Mouse (Mus musculus) myocyte (in vitro differentiated cells): Measurements from ENCODE around the gene Nab2. TPM values are rescaled to one million over a fixed set of nuclear protein-coding genes. Genes with fewer than 3 reads are reported as not detected.

Experiments
- H3K27me3 ChIP-seq: one replicate; pipeline ENCODE4 v1.6.1; 2011; ENCODE audit not compliant: control insufficient read depth, insufficient read depth, insufficient read length
- H3K36me3 ChIP-seq: one replicate; pipeline ENCODE4 v1.6.1; 2011; ENCODE audit not compliant: control insufficient read depth, insufficient read depth
- H3K4me2 ChIP-seq: one replicate; pipeline ENCODE4 v1.6.1; 2011; ENCODE audit warnings: low read depth, control low read depth
- H3K4me3 ChIP-seq: one replicate; pipeline ENCODE4 v1.5.1; 2011; ENCODE audit warnings: mild to moderate bottlenecking, control low read depth, moderate library complexity
- H3K79me2 ChIP-seq: one replicate; pipeline ENCODE4 v1.6.1; 2011; ENCODE audit not compliant: control insufficient read depth, insufficient read depth
- H3ac ChIP-seq: one replicate; pipeline ENCODE4 v1.6.1; 2011; ENCODE audit not compliant: control insufficient read depth, insufficient read length
- CEBPB ChIP-seq: IDR thresholded peaks from 2 replicates; pipeline ENCODE4 v1.6.1; 2011; ENCODE audit warnings: mild to moderate bottlenecking, moderate library complexity; ENCODE audit not compliant: poor library complexity, insufficient read depth, severe bottlenecking
- E2F4 ChIP-seq: IDR thresholded peaks from one replicate; pipeline ENCODE4 v1.6.1; 2011; ENCODE audit warnings: mild to moderate bottlenecking, control low read depth, moderate library complexity; ENCODE audit not compliant: insufficient read depth
- MAX ChIP-seq: IDR thresholded peaks from one replicate; pipeline ENCODE4 v1.6.1; 2011; ENCODE audit warnings: low read depth, mild to moderate bottlenecking, control low read depth
- MYOD1 ChIP-seq, 3 experiments: IDR thresholded peaks; one replicate each; pipeline ENCODE4 v1.6.1; 2011; ENCODE audit warnings: control low read depth in 2 of 3, low read depth in 2 of 3, mild to moderate bottlenecking in 2 of 3, moderate library complexity in 1 of 3; ENCODE audit not compliant: insufficient read length in 2 of 3, control insufficient read depth in 1 of 3
- MYOG ChIP-seq, 3 experiments: IDR thresholded peaks; one replicate each; pipeline ENCODE4 v1.6.1; 2011; ENCODE audit warnings: control low read depth in 2 of 3, low read depth in 2 of 3, mild to moderate bottlenecking in 2 of 3; ENCODE audit not compliant: insufficient read length in 2 of 3, control insufficient read depth in 1 of 3, insufficient read depth in 1 of 3
- POLR2A ChIP-seq: IDR thresholded peaks from one replicate; pipeline ENCODE4 v1.6.1; 2011; ENCODE audit warnings: low read depth, mild to moderate bottlenecking, control low read depth, moderate library complexity; ENCODE audit not compliant: insufficient read length
- POLR2AphosphoS2 ChIP-seq: IDR thresholded peaks from one replicate; pipeline ENCODE4 v1.6.1; 2011; ENCODE audit warnings: low read depth, control low read depth; ENCODE audit not compliant: insufficient read length
- REST ChIP-seq: IDR thresholded peaks from one replicate; pipeline ENCODE4 v1.6.1; 2011; ENCODE audit warnings: mild to moderate bottlenecking, control low read depth, moderate library complexity; ENCODE audit not compliant: insufficient read depth, insufficient read length
- SRF ChIP-seq: IDR thresholded peaks from one replicate; pipeline ENCODE4 v1.6.1; 2011; ENCODE audit warnings: low read depth; ENCODE audit not compliant: control insufficient read depth, insufficient read length
- TCF12 ChIP-seq: IDR thresholded peaks from one replicate; pipeline ENCODE4 v1.6.1; 2011; ENCODE audit warnings: mild to moderate bottlenecking, control low read depth; ENCODE audit not compliant: poor library complexity, insufficient read depth, severe bottlenecking
- TCF3 ChIP-seq: IDR thresholded peaks from one replicate; pipeline ENCODE4 v1.6.1; 2011; ENCODE audit warnings: low read depth, control low read depth; ENCODE audit not compliant: insufficient read length
- USF1 ChIP-seq: IDR thresholded peaks from one replicate; pipeline ENCODE4 v1.6.1; 2011; ENCODE audit warnings: low read depth, mild to moderate bottlenecking, control low read depth, moderate library complexity
- polyA plus RNA-seq: library from polyadenylated mRNA; unstranded; fragments of >200 nt; fragmentation: generic; extraction: Trizol; gene quantifications from one replicate; pipeline ENCODE4 v1.2.1, GENCODE M21; 2012; ENCODE audit warnings: missing spikeins

Gene Nab2
- polyA plus RNA-seq, 1 experiment, result 68.7 TPM

GRCm38 (mm10) chr10:127615591-127615990 lies 52.8 kb downstream of the Nab2 start:
- H3ac ChIP-seq, result no peak overlapping the region
- H3K36me3 ChIP-seq, result peaks cover 16% of the 10 kb centered on the region
- H3K27me3 ChIP-seq, result no peaks in the 10 kb centered on the region
- TF ChIP-seq REST, result no peak
- TF ChIP-seq MYOD1 (IDR thresholded peaks at IDR 0.05; ENCODE audit: control insufficient read depth in 1 of 3, insufficient read length in 2 of 3, low read depth in 2 of 3), result no peak
- peak; percentile 30 for TF ChIP-seq POLR2A
- TF ChIP-seq MYOG (IDR thresholded peaks at IDR 0.05; ENCODE audit: control insufficient read depth in 1 of 3, insufficient read depth in 1 of 3, insufficient read length in 2 of 3, low read depth in 2 of 3), result peak in 1 of 3 experiments; percentile 35
- no peak for TF ChIP-seq TCF3
- peak; percentile 50 for TF ChIP-seq POLR2AphosphoS2
- TF ChIP-seq E2F4, result no peak
- H3K4me2 ChIP-seq, result peak overlapping the region; percentile 94
- peaks cover 74% of the 10 kb centered on the region for H3K79me2 ChIP-seq
- H3K4me3 ChIP-seq, result peak overlapping the region; percentile 85

- H3K27me3 ChIP-seq, result no peaks in the 10 kb centered on the region
- peak overlapping the region; percentile 85 for H3K4me3 ChIP-seq
- H3K36me3 ChIP-seq, result peaks cover 19% of the 10 kb centered on the region
- H3K4me2 ChIP-seq, result peak overlapping the region; percentile 94
- no peak overlapping the region for H3ac ChIP-seq
- TF ChIP-seq TCF12 (no peak), MAX (no peak), E2F4 (no peak), MYOD1 (IDR thresholded peaks at IDR 0.05; ENCODE audit: control insufficient read depth in 1 of 3, insufficient read length in 2 of 3, low read depth in 2 of 3) (no peak), TCF3 (no peak), SRF (no peak), POLR2AphosphoS2 (no peak), MYOG (IDR thresholded peaks at IDR 0.05; ENCODE audit: control insufficient read depth in 1 of 3, insufficient read depth in 1 of 3, insufficient read length in 2 of 3, low read depth in 2 of 3) (no peak), CEBPB (no peak), REST (no peak)
- H3K79me2 ChIP-seq, result peaks cover 68% of the 10 kb centered on the region
Observed at GRCm38 (mm10) chr10:127615034-127615374, 53.4 kb downstream of the Nab2 start.

GRCm38 (mm10) chr10:127614236-127615033 lies 53.9 kb downstream of the Nab2 start:
- Histone ChIP-seq H3K4me3 (peak overlapping the region; percentile 85), H3ac (no peak overlapping the region), H3K4me2 (peak overlapping the region; percentile 94), H3K36me3 (peaks cover 25% of the 10 kb centered on the region), H3K79me2 (peaks cover 62% of the 10 kb centered on the region), H3K27me3 (no peaks in the 10 kb centered on the region)
- TF ChIP-seq POLR2A (no peak), USF1 (no peak), POLR2AphosphoS2 (no peak), E2F4 (no peak), MYOD1 (IDR thresholded peaks at IDR 0.05; ENCODE audit: control insufficient read depth in 1 of 3, insufficient read length in 2 of 3, low read depth in 2 of 3) (no peak)

GRCm38 (mm10) chr10:127612079-127612775 lies 56.1 kb downstream of the Nab2 start:
- H3K27me3 ChIP-seq, result no peaks in the 10 kb centered on the region
- H3ac ChIP-seq, result no peak overlapping the region
- H3K4me2 ChIP-seq, result no peak overlapping the region
- TF ChIP-seq REST (no peak), MYOG (IDR thresholded peaks at IDR 0.05; ENCODE audit: control insufficient read depth in 1 of 3, insufficient read depth in 1 of 3, insufficient read length in 2 of 3, low read depth in 2 of 3) (no peak), CEBPB (no peak), TCF12 (no peak), USF1 (no peak), MYOD1 (IDR thresholded peaks at IDR 0.05; ENCODE audit: control insufficient read depth in 1 of 3, insufficient read length in 2 of 3, low read depth in 2 of 3) (no peak), MAX (no peak), TCF3 (no peak), POLR2AphosphoS2 (no peak), POLR2A (no peak), E2F4 (no peak), SRF (no peak)
- H3K36me3 ChIP-seq, result peaks cover 33% of the 10 kb centered on the region
- no peak overlapping the region for H3K4me3 ChIP-seq
- peaks cover 40% of the 10 kb centered on the region for H3K79me2 ChIP-seq

Other genes with a start within 250 kb of the Nab2 start
- gene Stac3, start 166.9 kb downstream of the Nab2 start, polyA plus RNA-seq, result 125 TPM
- 2.9 TPM for gene Ndufa4l2, start 153.6 kb downstream of the Nab2 start, polyA plus RNA-seq
- gene Shmt2, start 146.1 kb downstream of the Nab2 start, polyA plus RNA-seq, result 535 TPM
- gene Nxph4, start 134.0 kb downstream of the Nab2 start, polyA plus RNA-seq, result 3.9 TPM
- 244 TPM for gene Lrp1, start 47.4 kb downstream of the Nab2 start, polyA plus RNA-seq
- 0.26 TPM for gene Stat6, start 25.6 kb downstream of the Nab2 start, polyA plus RNA-seq
- gene Nemp1, start 1.7 kb downstream of the Nab2 start, polyA plus RNA-seq, result 5.6 TPM
- 0.35 TPM for gene Myo1a, start 36.6 kb upstream of the Nab2 start, polyA plus RNA-seq
- 0.18 TPM for gene Tac2, start 55.9 kb upstream of the Nab2 start, polyA plus RNA-seq
- gene Zbtb39, start 71.0 kb upstream of the Nab2 start, polyA plus RNA-seq, result 3.2 TPM
- gene Gpr182, start 83.2 kb upstream of the Nab2 start, polyA plus RNA-seq, result 0.11 TPM
- 0.01 TPM for gene Rdh1, start 91.2 kb upstream of the Nab2 start, polyA plus RNA-seq
- gene Rdh16f1, start 91.2 kb upstream of the Nab2 start, polyA plus RNA-seq, result 0.13 TPM
- gene Rdh9, start 107.8 kb upstream of the Nab2 start, polyA plus RNA-seq, result 0.02 TPM
- gene Rdh16, start 132.6 kb upstream of the Nab2 start, polyA plus RNA-seq, result not detected
- gene Rdh19, start 181.4 kb upstream of the Nab2 start, polyA plus RNA-seq, result not detected
- gene Rdh16f2, start 197.9 kb upstream of the Nab2 start, polyA plus RNA-seq, result 0.06 TPM
- gene Rdh7, start 220.2 kb upstream of the Nab2 start, polyA plus RNA-seq, result not detected
- not detected for gene Sdr9c7, start 229.9 kb upstream of the Nab2 start, polyA plus RNA-seq